12 mouse cellular contexts compared by ENCODE assay signal in the genomic region with DNA sequence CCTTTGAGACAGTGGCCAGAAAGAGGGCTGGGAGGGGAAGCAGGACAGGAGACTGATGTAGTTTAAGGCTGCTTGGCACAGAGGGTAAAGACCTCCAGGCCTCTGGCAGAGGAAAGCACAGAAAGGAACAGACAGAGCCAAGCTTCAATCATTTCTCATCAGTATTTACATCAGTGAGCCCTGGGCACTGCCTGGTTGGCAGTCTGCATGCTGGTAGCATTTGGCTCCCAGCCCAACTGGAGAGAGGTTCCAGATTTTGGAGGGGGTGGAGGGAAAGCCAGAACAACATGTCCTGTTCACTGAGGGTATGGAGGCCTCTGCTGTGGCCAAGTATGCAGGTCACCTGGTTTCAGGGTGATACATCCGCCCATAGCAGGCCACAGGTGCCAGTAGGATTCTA. TPM values are rescaled to one million over a fixed set of nuclear protein-coding genes. Genes with fewer than 3 reads are reported as not detected.
DNase-seq lines count a peak whose midpoint lies in the region; ATAC-seq and TF ChIP-seq lines count a peak whose summit lies in the region.
"Had no signal": no experiment of that assay in that cellular context is flagged by ENCODE, and none has a peak within 500 bp of the region (broad histone marks: within the 10 kb centered on the region; RNA-seq: fewer than 3 reads in every experiment).

No protein-coding gene starts in this region.

- peak; percentile 52; the same call in 1 of the 2 replicates for ATAC-seq in midbrain, postnatal 0 days (ENCODE audit: low FRiP score)

- intact Hi-C loops in heart, postnatal 25 days (cut with DNase I) = no loop called here

- no peaks in the 10 kb centered on the region for H3K27me3 ChIP-seq in midbrain, postnatal 0 days (ENCODE audit: insufficient read depth, low read length)
- no peaks in the 10 kb centered on the region for H3K27me3 ChIP-seq in midbrain, embryonic 10.5 days (ENCODE audit: low read depth, poor library complexity, severe bottlenecking)
- H3K27me3 ChIP-seq: CH12.LX had no signal

- no peaks in the 10 kb centered on the region for H3K9me3 ChIP-seq in midbrain, postnatal 0 days (ENCODE audit: low read length)
- H3K9me3 ChIP-seq in midbrain, embryonic 10.5 days (replicated peaks) = peaks cover 7% of the 10 kb centered on the region; the same call in 1 of the 2 replicates

- H3K27ac ChIP-seq in midbrain, postnatal 0 days (ENCODE audit: low read depth, low read length) = no peak overlapping the region
- no peak overlapping the region for H3K27ac ChIP-seq in midbrain, embryonic 10.5 days (replicated peaks)

- WGBS in midbrain, postnatal 0 days = 95% methylated on average over 1 of the region's 1 CpGs
- WGBS in midbrain, embryonic 10.5 days = 86% methylated on average over 1 of the region's 1 CpGs

- peak; percentile 95 for DNase-seq in heart, adult 11 months
- DNase-seq in heart, postnatal 25 days (ENCODE audit: low spot score) = no peak
- peak; percentile 90 for DNase-seq in midbrain, postnatal 0 days (ENCODE audit: low spot score)
- DNase-seq in midbrain, embryonic 10.5 days (ENCODE audit: low spot score) = no peak
- DNase-seq in cerebellum, adult 18-20 months = peak; percentile 71 to 72
- DNase-seq in heart, postnatal 4 days = peak; percentile 39
- no peak for DNase-seq in layer of hippocampus, adult 8-10 months (ENCODE audit: low spot score in 2 of 2)

- no peak overlapping the region for H3K4me3 ChIP-seq in midbrain, postnatal 0 days (ENCODE audit: low read depth, low read length)
- H3K4me3 ChIP-seq in midbrain, embryonic 10.5 days = no peak overlapping the region

- no peak overlapping the region for H3K4me2 ChIP-seq in midbrain, postnatal 0 days (ENCODE audit: low read depth, low read length, poor library complexity, severe bottlenecking)

- H3K9ac ChIP-seq in midbrain, postnatal 0 days (replicated peaks; ENCODE audit: low read length, poor library complexity, severe bottlenecking) = no peak overlapping the region

- no peaks in the 10 kb centered on the region for H3K4me1 ChIP-seq in midbrain, postnatal 0 days (ENCODE audit: insufficient read depth, low read length)
- no peaks in the 10 kb centered on the region for H3K4me1 ChIP-seq in midbrain, embryonic 10.5 days

- H3K36me3 ChIP-seq in midbrain, postnatal 0 days (ENCODE audit: insufficient read depth, low read length) = no peaks in the 10 kb centered on the region
- H3K36me3 ChIP-seq in midbrain, embryonic 10.5 days = no peaks in the 10 kb centered on the region

- no peak for TF ChIP-seq CTCF in midbrain, postnatal 0 days (IDR thresholded peaks at IDR 0.05)

RNA-seq across cellular contexts. Expression of gene Adgrf1, which starts 12.4 kb away (rescaled TPM):
- total RNA-seq in heart, postnatal 25 days (2021) = not detected
- not detected in 2 replicates for total RNA-seq in midbrain, postnatal 0 days (2014; rRNA removed)
- polyA plus RNA-seq in midbrain, postnatal 0 days (2015; fragmentation: Nextera tagmentation; extraction: Ambion mirVana) = not detected in 2 replicates
- not detected in 2 replicates for polyA plus RNA-seq in midbrain, embryonic 10.5 days (2016; fragmentation: Nextera tagmentation; extraction: Ambion mirVana)
- not detected for total RNA-seq in heart, postnatal 4 days (2021)
- not detected for total RNA-seq in layer of hippocampus, adult 8-10 months (2022)
- total RNA-seq: CH12.LX; hematopoietic stem cell, adult 5-6 weeks; monocyte, adult 5-6 weeks had no signal
- polyA plus RNA-seq: limb, embryonic 11.5 days; lung, embryonic 16.5 days had no signal

Comparison
In these comparisons a context has a peak if more than half of its experiments do, and no peak if none do; other contexts are left out.
1. DNase-seq: peak in heart, adult 11 months (single experiment), midbrain, postnatal 0 days (single experiment), cerebellum, adult 18-20 months (2 of 2) and heart, postnatal 4 days (single experiment); none in heart, postnatal 25 days (single experiment), midbrain, embryonic 10.5 days (single experiment) and layer of hippocampus, adult 8-10 months (0 of 2).